Mouse (Mus musculus): Measurements from ENCODE around the gene Ctbs. TPM values are rescaled to one million over a fixed set of nuclear protein-coding genes. Genes with fewer than 3 reads are reported as not detected.

Ctbs gene
- polyA plus RNA-seq (2015; fragmentation: Nextera tagmentation; extraction: Ambion mirVana): 4.2 and 4.6 TPM in 2 replicates

GRCm38 (mm10) chr3:146449745-146450250 lies at the start of gene Ctbs:
Gene Ctbs (plus strand): TSS chr3:146449795.
- ATAC-seq: no peak; the same call in 1 of the 2 replicates
- peaks cover 7% of the 10 kb centered on the region; the same call in 1 of the 2 replicates for H3K36me3 ChIP-seq
- H3K9me3 ChIP-seq: no peaks in the 10 kb centered on the region
- peak within 1 kb of the TSS; percentile 58 for H3K4me3 ChIP-seq (replicated peaks)
- WGBS: 58% methylated on average over 9 of the region's 9 CpGs
- peak within 1 kb of the TSS; percentile 67 for H3K9ac ChIP-seq (replicated peaks)
- H3K27me3 ChIP-seq: no peaks in the 10 kb centered on the region
- peaks cover 10% of the 10 kb centered on the region for H3K4me1 ChIP-seq (replicated peaks)
- peak within 1 kb of the TSS; percentile 70 for H3K4me2 ChIP-seq (replicated peaks)
- peak within 1 kb of the TSS; percentile 63 for H3K27ac ChIP-seq

GRCm38 (mm10) chr3:146403770-146404169 lies 45.8 kb upstream of the Ctbs start:
- Histone ChIP-seq H3K4me2 (replicated peaks) (peak overlapping the region; percentile 85), H3K9me3 (peaks cover 4% of the 10 kb centered on the region; the same call in 1 of the 2 replicates), H3K27ac (peak overlapping the region; percentile 73), H3K4me3 (replicated peaks) (peak overlapping the region; percentile 91), H3K36me3 (no peaks in the 10 kb centered on the region), H3K9ac (replicated peaks) (peak overlapping the region; percentile 95), H3K4me1 (replicated peaks) (peaks cover 33% of the 10 kb centered on the region), H3K27me3 (no peaks in the 10 kb centered on the region)
- ATAC-seq: no peak
- 40% methylated on average over 3 of the region's 3 CpGs for WGBS

- peak; percentile 99 for ATAC-seq
- Histone ChIP-seq H3K4me2 (replicated peaks) (peak within 1 kb of the TSS; percentile 85), H3K27me3 (no peaks in the 10 kb centered on the region), H3K4me1 (replicated peaks) (peaks cover 33% of the 10 kb centered on the region), H3K36me3 (no peaks in the 10 kb centered on the region), H3K9ac (replicated peaks) (peak within 1 kb of the TSS; percentile 95), H3K9me3 (peaks cover 4% of the 10 kb centered on the region; the same call in 1 of the 2 replicates), H3K4me3 (replicated peaks) (peak within 1 kb of the TSS; percentile 91), H3K27ac (peak within 1 kb of the TSS; percentile 85)
- WGBS: under 1% methylated on average over 98 of the region's 100 CpGs
Observed at GRCm38 (mm10) chr3:146404311-146405201, 45.0 kb upstream of the Ctbs start, which contains the start of gene Ssx2ip. Gene Ssx2ip (plus strand): TSS chr3:146404642.

- no peak for ATAC-seq
- Histone ChIP-seq H3K9ac (replicated peaks) (peak overlapping the region; percentile 95), H3K27ac (peak overlapping the region; percentile 85; the same call in 1 of the 2 replicates), H3K36me3 (no peaks in the 10 kb centered on the region), H3K4me2 (replicated peaks) (peak overlapping the region; percentile 85), H3K4me3 (replicated peaks) (peak overlapping the region; percentile 91), H3K27me3 (no peaks in the 10 kb centered on the region), H3K4me1 (replicated peaks) (peaks cover 33% of the 10 kb centered on the region), H3K9me3 (peaks cover 4% of the 10 kb centered on the region; the same call in 1 of the 2 replicates)
- WGBS: 12% methylated on average over 18 of the region's 18 CpGs
Observed at GRCm38 (mm10) chr3:146405213-146406006, 44.2 kb upstream of the Ctbs start.

GRCm38 (mm10) chr3:146406007-146406341 lies 43.6 kb upstream of the Ctbs start:
- no peak overlapping the region for H3K27ac ChIP-seq
- H3K36me3 ChIP-seq: no peaks in the 10 kb centered on the region
- WGBS: 36% methylated on average over 5 of the region's 5 CpGs

GRCm38 (mm10) chr3:146407086-146407721 lies 42.4 kb upstream of the Ctbs start:
- peaks cover 4% of the 10 kb centered on the region; the same call in 1 of the 2 replicates for H3K9me3 ChIP-seq
- H3K4me1 ChIP-seq (replicated peaks): peaks cover 45% of the 10 kb centered on the region
- peak overlapping the region; percentile 85 for H3K4me2 ChIP-seq (replicated peaks)
- 74% methylated on average over 16 of the region's 16 CpGs for WGBS
- H3K4me3 ChIP-seq (replicated peaks): no peak overlapping the region
- H3K27me3 ChIP-seq: no peaks in the 10 kb centered on the region
- no peak overlapping the region for H3K9ac ChIP-seq (replicated peaks)
- ATAC-seq: no peak
- no peak overlapping the region for H3K27ac ChIP-seq
- no peaks in the 10 kb centered on the region for H3K36me3 ChIP-seq

More at GRCm38 (mm10) chr3:146406007-146406341, 43.6 kb upstream of the Ctbs start:
- ATAC-seq: no peak
- Histone ChIP-seq H3K4me2 (replicated peaks) (peak overlapping the region; percentile 85), H3K27me3 (no peaks in the 10 kb centered on the region), H3K4me1 (replicated peaks) (peaks cover 36% of the 10 kb centered on the region), H3K9me3 (peaks cover 4% of the 10 kb centered on the region; the same call in 1 of the 2 replicates), H3K4me3 (replicated peaks) (peak overlapping the region; percentile 91), H3K9ac (replicated peaks) (peak overlapping the region; percentile 95)

GRCm38 (mm10) chr3:146410114-146410513 lies 39.5 kb upstream of the Ctbs start:
- no peaks in the 10 kb centered on the region for H3K36me3 ChIP-seq
- no peaks in the 10 kb centered on the region for H3K27me3 ChIP-seq
- ATAC-seq: no peak
- H3K4me3 ChIP-seq (replicated peaks): no peak overlapping the region
- peaks cover 40% of the 10 kb centered on the region for H3K4me1 ChIP-seq (replicated peaks)
- no peak overlapping the region for H3K27ac ChIP-seq
- no peaks in the 10 kb centered on the region for H3K9me3 ChIP-seq
- WGBS: 88% methylated on average over 7 of the region's 7 CpGs
- no peak overlapping the region for H3K9ac ChIP-seq (replicated peaks)
- H3K4me2 ChIP-seq (replicated peaks): no peak overlapping the region

GRCm38 (mm10) chr3:146412008-146412407 lies 37.6 kb upstream of the Ctbs start:
- ATAC-seq: no peak
- Histone ChIP-seq H3K4me1 (replicated peaks) (peaks cover 21% of the 10 kb centered on the region), H3K4me2 (replicated peaks) (no peak overlapping the region), H3K27me3 (no peaks in the 10 kb centered on the region), H3K9ac (replicated peaks) (no peak overlapping the region), H3K36me3 (peaks cover 3% of the 10 kb centered on the region; the same call in 1 of the 2 replicates), H3K27ac (no peak overlapping the region), H3K9me3 (no peaks in the 10 kb centered on the region), H3K4me3 (replicated peaks) (no peak overlapping the region)
- 85% methylated on average over 2 of the region's 2 CpGs for WGBS

GRCm38 (mm10) chr3:146412480-146412879 lies 37.1 kb upstream of the Ctbs start:
- Histone ChIP-seq H3K9ac (replicated peaks) (no peak overlapping the region), H3K27me3 (no peaks in the 10 kb centered on the region), H3K4me3 (replicated peaks) (no peak overlapping the region), H3K27ac (no peak overlapping the region), H3K36me3 (peaks cover 8% of the 10 kb centered on the region), H3K4me1 (replicated peaks) (peaks cover 16% of the 10 kb centered on the region), H3K4me2 (replicated peaks) (no peak overlapping the region), H3K9me3 (no peaks in the 10 kb centered on the region)
- WGBS: 94% methylated on average over 7 of the region's 7 CpGs
- ATAC-seq: no peak

- no peaks in the 10 kb centered on the region for H3K27me3 ChIP-seq
- 95% methylated on average over 13 of the region's 13 CpGs for WGBS
- H3K4me3 ChIP-seq (replicated peaks): no peak overlapping the region
- H3K27ac ChIP-seq: no peak overlapping the region
- H3K4me1 ChIP-seq (replicated peaks): peaks cover 13% of the 10 kb centered on the region
- H3K9me3 ChIP-seq: no peaks in the 10 kb centered on the region
- H3K36me3 ChIP-seq: peaks cover 11% of the 10 kb centered on the region
- H3K9ac ChIP-seq (replicated peaks): no peak overlapping the region
- no peak for ATAC-seq
- no peak overlapping the region for H3K4me2 ChIP-seq (replicated peaks)
Observed at GRCm38 (mm10) chr3:146413016-146413415, 36.6 kb upstream of the Ctbs start.

- no peak overlapping the region for H3K4me2 ChIP-seq (replicated peaks)
- no peaks in the 10 kb centered on the region for H3K27me3 ChIP-seq
- no peak overlapping the region for H3K4me3 ChIP-seq (replicated peaks)
- no peaks in the 10 kb centered on the region for H3K9me3 ChIP-seq
- peaks cover 18% of the 10 kb centered on the region for H3K36me3 ChIP-seq
- peaks cover 13% of the 10 kb centered on the region for H3K4me1 ChIP-seq (replicated peaks)
- H3K9ac ChIP-seq (replicated peaks): 0 out of 2 replicates have a peak overlapping the region, but pooled peaks have one; percentile 8
- whole genome bisulfite sequencing: 90% methylated on average over 4 of the region's 4 CpGs
- ATAC-seq: no peak
- no peak overlapping the region for H3K27ac ChIP-seq
Observed at GRCm38 (mm10) chr3:146413992-146414391, 35.6 kb upstream of the Ctbs start.
